Mouse (Mus musculus): ENCODE data around the gene Tmem44. TPM values are rescaled to one million over a fixed set of nuclear protein-coding genes. Genes with fewer than 3 reads are reported as not detected.

Tmem44 gene
- total RNA-seq, 4 experiments from 2014 or later: 0.82 to 1.6 (median 1.3) TPM

GRCm38 (mm10) chr16:30520361-30520823, 30.2 kb downstream of the Tmem44 start:
- peak; percentile 64 to 68 for DNase-seq (ENCODE audit: low spot score in 2 of 2)

- peak in 1 of 2 experiments; percentile 24 for DNase-seq (ENCODE audit: low spot score in 2 of 2)
Observed at GRCm38 (mm10) chr16:30518635-30519034, 32.0 kb downstream of the Tmem44 start.

- DNase-seq (ENCODE audit: low spot score in 2 of 2): no peak
Observed at GRCm38 (mm10) chr16:30517666-30518283, 32.9 kb downstream of the Tmem44 start.

- no peak for DNase-seq (ENCODE audit: low spot score in 2 of 2)
Observed at GRCm38 (mm10) chr16:30516993-30517392, 33.6 kb downstream of the Tmem44 start.

GRCm38 (mm10) chr16:30515418-30515817, 35.2 kb downstream of the Tmem44 start:
- DNase-seq (ENCODE audit: low spot score in 2 of 2): no peak

GRCm38 (mm10) chr16:30513050-30514024, 37.3 kb downstream of the Tmem44 start:
- DNase-seq (ENCODE audit: low spot score in 2 of 2): no peak

- no peak for DNase-seq (ENCODE audit: low spot score in 2 of 2)
Observed at GRCm38 (mm10) chr16:30512375-30513049, 38.1 kb downstream of the Tmem44 start.

GRCm38 (mm10) chr16:30511563-30512340, 38.9 kb downstream of the Tmem44 start:
- no peak for DNase-seq (ENCODE audit: low spot score in 2 of 2)

GRCm38 (mm10) chr16:30510504-30511451, 39.9 kb downstream of the Tmem44 start:
- peak; percentile 73 to 81 for DNase-seq (ENCODE audit: low spot score in 2 of 2)

- no peak for DNase-seq (ENCODE audit: low spot score in 2 of 2)
Observed at GRCm38 (mm10) chr16:30510091-30510490, 40.6 kb downstream of the Tmem44 start.

GRCm38 (mm10) chr16:30509340-30509739, 41.3 kb downstream of the Tmem44 start:
- DNase-seq (ENCODE audit: low spot score in 2 of 2): no peak

GRCm38 (mm10) chr16:30508738-30509137, 41.9 kb downstream of the Tmem44 start:
- no peak for DNase-seq (ENCODE audit: low spot score in 2 of 2)

GRCm38 (mm10) chr16:30507120-30507519, 43.5 kb downstream of the Tmem44 start:
- DNase-seq (ENCODE audit: low spot score in 2 of 2): no peak

GRCm38 (mm10) chr16:30505311-30506031, 45.2 kb downstream of the Tmem44 start:
- DNase-seq (ENCODE audit: low spot score in 2 of 2): no peak

- no peak for DNase-seq (ENCODE audit: low spot score in 2 of 2)
Observed at GRCm38 (mm10) chr16:30504856-30505255, 45.8 kb downstream of the Tmem44 start.

GRCm38 (mm10) chr16:30503958-30504357, 46.7 kb downstream of the Tmem44 start:
- peak; percentile 35 to 50 for DNase-seq (ENCODE audit: low spot score in 2 of 2)

- no peak for DNase-seq (ENCODE audit: low spot score in 2 of 2)
Observed at GRCm38 (mm10) chr16:30502221-30502891, 48.3 kb downstream of the Tmem44 start.

GRCm38 (mm10) chr16:30501621-30502020, 49.0 kb downstream of the Tmem44 start:
- DNase-seq (ENCODE audit: low spot score in 2 of 2): no peak

- DNase-seq (ENCODE audit: low spot score in 2 of 2): no peak
Observed at GRCm38 (mm10) chr16:30500223-30500622, 50.4 kb downstream of the Tmem44 start.

All from gastrocnemius, adult 8-10 months (tissue).